Mouse (Mus musculus) frontal cortex, postnatal 36 days (tissue): ENCODE measurements at regions not wholly inside any gene's neighbourhood (a gene's known extent, or its start where the extent isn't known, plus 50 kb on each side); places are given as distances from the start of the nearest gene placed in this dataset.
A peak's percentile ranks its signal among the peaks of the same experiment; 100 is the strongest.
"Not testable (repeated sequence)": the region's sequence is repeated elsewhere in the genome, so short reads cannot be mapped to it uniquely, and the experiment has no call there.

Experiments used
- DNase-seq, 2 experiments: peaks; one replicate each; pipeline ENCODE4 v3.0.0; 2022; ENCODE audit warnings: low spot score in 2 of 2

DNA sequence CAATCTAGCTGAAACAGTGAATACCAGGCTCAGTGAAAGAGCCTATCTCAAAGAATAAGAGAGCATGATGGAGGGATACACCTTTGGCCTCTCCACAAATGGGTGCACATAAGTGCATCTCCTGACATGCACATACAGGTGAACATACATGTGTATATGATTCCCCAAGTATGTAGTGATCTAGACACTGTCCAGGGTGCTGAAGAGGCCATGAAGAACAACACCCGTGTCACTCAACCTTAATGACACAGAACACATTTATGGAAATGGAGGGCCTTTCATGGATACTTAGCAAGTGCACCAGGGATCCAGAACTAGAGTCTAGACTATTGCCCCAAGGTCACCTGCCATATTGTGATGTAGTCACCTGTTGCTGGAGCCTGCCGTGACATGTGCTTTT, 56.9 kb downstream of the Spata19 start:
- no peak for DNase-seq

- DNase-seq, result peak; percentile 64 to 79
Measured at GRCm38 (mm10) chr9:27453924-27454652, 57.5 kb downstream of the Spata19 start.

GRCm38 (mm10) chr9:27458335-27459040, 61.9 kb downstream of the Spata19 start:
- no peak for DNase-seq

- DNase-seq, result no peak
Measured at GRCm38 (mm10) chr9:27461029-27461428, 64.4 kb downstream of the Spata19 start.

DNA sequence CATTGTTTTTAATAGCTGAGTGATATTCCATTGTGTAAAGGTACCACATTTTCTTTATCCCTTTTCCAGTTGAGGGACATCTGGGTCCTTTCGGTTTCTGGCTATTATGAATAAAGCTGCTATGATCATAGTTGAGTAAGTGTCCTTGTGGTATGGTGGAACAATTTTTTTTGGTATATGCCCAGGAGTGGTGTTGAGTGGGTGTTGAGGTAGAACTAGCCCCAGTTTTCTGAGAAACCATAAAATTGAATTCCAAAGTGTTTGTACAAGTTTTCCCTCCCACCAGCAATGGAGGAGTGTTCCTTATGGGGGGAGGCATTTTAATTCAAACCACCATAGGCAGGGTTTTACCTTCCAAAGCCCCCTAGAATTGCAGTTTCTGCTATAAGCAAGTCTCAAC, 67.4 kb downstream of the Spata19 start:
- DNase-seq, result no peak

DNA sequence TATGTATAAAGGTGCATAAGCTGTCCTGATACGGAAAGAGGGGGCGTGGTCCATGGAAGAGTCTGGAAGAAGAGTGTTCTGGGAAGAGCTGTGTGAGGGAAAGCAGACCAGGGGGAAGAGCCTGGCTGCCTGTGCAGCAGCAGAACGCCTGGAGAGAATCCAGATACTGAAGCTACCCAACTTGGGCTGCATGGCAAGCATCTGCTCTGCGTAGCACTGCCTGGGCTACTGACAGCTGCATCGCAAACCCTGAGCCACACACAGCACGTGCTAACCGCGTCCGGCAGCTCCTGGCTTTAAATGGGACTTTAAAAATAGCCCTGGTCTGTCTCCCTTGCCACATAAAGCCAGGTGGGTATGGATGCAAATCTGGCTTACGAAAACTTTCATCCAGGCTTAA, 78.9 kb downstream of the Spata19 start:
- DNase-seq, result peak; percentile 28 to 67

GRCm38 (mm10) chr9:27476636-27477035, 80.0 kb downstream of the Spata19 start:
- no peak for DNase-seq

- no peak for DNase-seq
Measured at GRCm38 (mm10) chr9:27477079-27477687, 80.6 kb downstream of the Spata19 start.

- DNase-seq, result no peak
Measured at GRCm38 (mm10) chr9:27478346-27478745, 81.7 kb downstream of the Spata19 start.

- no peak for DNase-seq
Measured at GRCm38 (mm10) chr9:27501816-27502215, 105.2 kb downstream of the Spata19 start.

- peak in 1 of 2 experiments; percentile 26 for DNase-seq
Measured at GRCm38 (mm10) chr9:27509157-27509556, 112.6 kb downstream of the Spata19 start.

DNA sequence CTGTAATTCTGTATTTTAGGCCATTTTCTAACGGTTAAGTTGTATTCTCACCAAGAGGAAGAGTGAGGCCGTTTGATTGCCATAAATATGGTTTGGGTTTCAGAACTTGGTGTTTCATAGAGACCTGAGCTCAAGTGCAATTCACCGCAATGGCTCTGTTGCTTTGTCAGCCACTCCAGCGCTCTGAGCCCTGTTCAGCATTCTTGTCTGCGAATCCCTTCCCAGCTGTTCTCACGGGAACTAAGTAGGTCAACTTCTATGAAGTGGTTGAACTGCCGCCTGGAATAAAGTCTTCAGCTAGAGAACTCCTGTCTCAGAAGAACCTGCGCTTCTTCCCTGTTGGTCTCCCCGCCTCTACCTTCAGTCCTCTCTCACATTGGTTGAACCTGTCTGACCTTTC, 113.1 kb downstream of the Spata19 start:
- peak in 1 of 2 experiments; percentile 34 for DNase-seq

GRCm38 (mm10) chr9:27511161-27511560, 114.6 kb downstream of the Spata19 start:
- peak; percentile 61 to 74 for DNase-seq

DNA sequence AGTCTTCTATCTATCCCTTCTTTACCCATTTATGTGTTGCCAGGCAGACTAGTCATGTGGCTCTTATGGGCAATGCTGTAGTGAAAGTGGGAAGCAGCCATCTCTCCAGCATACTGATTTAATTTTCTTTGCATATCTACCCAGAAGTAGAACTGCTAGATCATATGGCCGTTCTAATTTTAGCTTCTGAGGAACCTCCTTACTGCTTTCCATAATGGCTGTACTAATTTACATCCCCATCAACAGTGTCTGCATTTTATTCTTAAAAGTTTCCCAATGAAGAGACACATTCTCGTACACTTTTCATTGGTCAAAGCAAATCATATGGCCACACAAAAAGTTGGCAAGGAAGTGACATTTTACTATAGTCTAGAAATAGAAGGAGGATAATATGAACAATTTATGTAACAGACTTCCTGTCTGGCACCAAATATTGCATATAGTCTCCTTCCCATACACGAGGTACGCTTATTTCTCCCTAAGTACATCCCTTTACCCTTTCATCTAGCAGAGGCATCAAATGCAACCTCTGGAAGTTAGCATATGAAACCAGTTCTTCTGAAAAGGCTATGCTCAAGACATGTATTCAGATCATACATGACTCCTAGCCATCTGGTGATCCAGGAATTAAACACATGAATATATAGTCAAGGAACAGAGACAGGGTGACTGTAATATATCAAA, 119.0 kb downstream of the Spata19 start:
- DNase-seq, result peak in 1 of 2 experiments; percentile 38

GRCm38 (mm10) chr9:27518031-27518430, 121.4 kb downstream of the Spata19 start:
- no peak for DNase-seq

DNA sequence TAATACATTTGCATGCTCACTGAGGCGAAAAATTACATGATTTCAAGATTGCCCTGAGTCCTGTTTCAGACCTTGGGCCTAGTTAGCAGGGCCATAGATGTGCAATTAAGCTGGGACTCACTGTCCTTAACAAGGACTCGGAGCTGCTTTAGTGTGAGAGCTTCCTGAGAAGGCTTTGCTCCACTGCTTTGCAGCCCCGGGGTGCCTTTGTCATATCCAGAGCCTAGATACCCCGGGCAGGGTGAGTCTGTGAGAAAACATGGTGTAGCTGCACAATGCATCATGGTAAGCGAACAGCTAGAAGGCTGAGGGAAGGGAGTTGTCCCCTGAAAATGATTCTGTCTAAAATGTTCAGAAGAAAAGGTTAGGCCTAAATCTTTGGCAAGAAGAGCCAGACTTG, 123.1 kb downstream of the Spata19 start:
- DNase-seq, result no peak

GRCm38 (mm10) chr9:27521181-27521580, 124.6 kb downstream of the Spata19 start:
- DNase-seq, result no peak

GRCm38 (mm10) chr9:27526681-27527080, 130.1 kb downstream of the Spata19 start:
- no peak for DNase-seq

DNA sequence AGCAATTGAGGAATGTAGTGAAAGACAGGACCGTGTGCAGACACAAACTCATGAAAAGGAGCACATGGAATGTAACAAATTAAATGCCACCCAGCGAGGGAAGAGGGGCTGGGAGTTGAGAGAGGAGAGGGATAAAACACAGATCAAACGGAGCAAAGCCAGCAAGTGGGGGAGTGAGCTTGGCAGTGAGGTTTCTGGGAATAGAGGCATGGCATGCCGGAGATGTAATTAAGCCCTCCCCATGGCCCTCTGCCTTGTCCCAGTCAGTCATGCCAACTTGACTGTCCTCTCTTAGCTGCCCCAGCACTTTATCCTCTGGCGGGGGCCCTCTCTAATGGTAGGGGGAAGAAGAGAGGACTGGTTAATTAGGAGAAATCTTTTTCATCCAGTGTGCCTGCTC, 141.9 kb downstream of the Spata19 start:
- DNase-seq, result no peak

DNA sequence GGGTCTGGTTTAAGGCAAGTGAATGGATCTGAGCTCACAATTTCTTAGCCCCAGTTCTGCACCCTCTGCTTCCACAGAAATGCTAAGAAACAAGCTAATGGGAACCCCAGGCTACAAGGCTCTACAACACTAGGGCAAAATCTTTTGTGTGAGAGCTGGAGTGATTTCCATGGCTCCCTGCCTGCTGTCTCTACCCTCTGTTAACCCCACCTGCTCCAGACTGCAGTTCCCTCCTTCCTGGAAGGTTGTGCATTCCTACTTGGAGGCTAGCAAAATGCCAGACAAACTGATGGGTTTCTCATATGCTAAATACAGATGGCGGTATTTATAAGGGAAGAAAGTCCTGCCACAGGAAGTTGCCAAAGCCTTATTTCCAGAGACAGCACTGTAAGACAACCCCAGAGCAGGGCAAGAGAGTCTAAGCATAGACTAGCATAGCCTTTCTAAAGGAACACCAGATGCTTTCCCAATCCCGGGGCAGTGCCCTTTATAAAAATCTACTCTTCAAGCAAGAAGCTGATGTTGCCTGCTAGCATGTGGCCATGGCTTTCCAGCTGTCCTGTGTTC, 145.1 kb downstream of the Spata19 start:
- no peak for DNase-seq

DNA sequence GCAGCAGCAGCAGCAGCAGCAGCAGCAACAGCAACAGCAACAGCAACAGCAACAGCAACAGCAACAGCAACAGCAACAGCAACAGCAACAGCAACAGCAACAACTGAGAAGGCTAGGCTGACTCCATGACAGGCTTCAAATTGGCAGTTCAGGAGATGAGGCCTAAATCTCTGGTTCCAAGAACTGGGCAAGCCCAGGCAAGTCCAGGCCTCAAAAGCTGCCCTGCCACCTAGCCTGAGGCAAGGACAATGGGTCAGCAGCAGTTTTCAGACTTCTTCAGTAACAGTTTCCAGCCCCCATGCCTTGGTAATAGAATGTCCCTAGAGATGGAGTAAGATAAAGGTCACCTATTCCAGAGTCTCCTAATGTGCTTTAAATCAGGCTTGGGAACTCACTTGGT, 158.1 kb downstream of the Spata19 start:
- not testable (repeated sequence) for DNase-seq
